Mouse (Mus musculus) c-Kit-positive CD71-negative TER-119-negative erythroid progenitor cells, embryonic 14.5 days (primary cell): Measurements from ENCODE around the gene Rapgef4.

Source experiments
- DNase-seq: peaks from one replicate; pipeline ENCODE4 v3.0.0-alpha.2; 2013; ENCODE audit warnings: low read depth

The Rapgef4 gene

DNA sequence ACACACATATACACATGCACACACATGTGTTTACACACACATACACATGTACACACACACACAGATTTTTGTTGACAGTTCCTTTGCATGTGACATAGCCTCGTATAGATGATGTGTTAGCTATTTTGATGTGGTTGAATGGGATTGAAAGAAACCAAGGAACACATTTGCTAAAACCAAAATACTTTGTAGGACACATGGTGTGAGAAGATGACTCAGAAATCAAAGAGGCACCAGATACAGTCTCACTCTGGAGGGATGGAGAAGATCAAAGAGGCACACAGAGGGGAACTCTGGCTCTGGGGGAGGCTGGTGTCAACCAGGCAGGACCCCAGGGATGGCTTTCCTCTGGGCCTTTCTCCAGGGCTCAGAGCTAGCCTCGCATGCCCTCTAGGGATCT, 4.7 kb downstream of the Rapgef4 start:
- DNase-seq: no peak

DNA sequence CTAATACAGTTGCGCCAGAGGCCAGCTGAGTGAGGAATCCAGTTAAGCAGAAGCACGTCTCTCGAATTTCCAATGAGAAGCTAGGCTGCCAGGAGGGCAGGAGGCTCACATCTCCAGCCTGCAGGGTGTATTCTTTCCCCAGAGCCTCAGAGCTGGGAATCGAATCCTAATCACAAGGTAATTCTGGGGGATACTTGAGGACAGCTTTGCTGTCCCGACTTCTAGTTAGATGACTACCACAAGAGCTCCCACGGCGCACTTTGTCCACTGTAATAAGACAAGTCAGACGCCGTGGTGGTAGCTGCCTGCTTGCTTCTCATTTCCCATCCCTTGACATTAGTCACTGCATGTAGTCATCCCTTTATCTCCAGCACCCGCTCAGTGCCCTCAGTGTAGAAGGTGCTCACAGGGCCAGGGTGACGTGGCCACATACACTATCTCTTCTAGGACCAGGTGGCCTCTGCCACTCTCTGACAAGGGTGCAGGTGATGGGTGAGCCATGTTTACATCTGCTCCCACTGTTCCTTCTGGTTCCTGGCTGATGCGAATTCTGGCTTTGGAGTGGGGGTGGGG, 5.3 kb downstream of the Rapgef4 start:
- no peak for DNase-seq

DNA sequence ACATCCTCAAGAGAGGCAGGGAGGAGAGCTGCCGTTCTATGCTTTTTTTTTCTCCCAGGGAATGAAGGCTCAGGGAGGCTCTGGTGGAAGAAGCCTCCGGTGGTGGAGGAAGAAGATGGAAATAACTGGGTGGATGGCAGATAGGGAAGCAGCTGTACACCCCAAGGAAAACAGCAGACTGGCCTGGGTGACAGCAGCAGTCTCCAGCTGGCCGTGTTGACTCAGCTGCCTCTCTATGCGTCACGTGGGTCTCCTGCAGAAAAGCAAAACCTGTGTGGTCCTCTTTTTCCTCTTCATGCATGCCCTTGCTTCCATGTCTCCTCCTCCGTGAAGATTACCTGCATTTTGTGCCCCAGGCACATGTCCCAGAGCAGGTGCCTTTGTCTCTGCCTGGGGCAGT, 7.5 kb downstream of the Rapgef4 start:
- no peak for DNase-seq

DNA sequence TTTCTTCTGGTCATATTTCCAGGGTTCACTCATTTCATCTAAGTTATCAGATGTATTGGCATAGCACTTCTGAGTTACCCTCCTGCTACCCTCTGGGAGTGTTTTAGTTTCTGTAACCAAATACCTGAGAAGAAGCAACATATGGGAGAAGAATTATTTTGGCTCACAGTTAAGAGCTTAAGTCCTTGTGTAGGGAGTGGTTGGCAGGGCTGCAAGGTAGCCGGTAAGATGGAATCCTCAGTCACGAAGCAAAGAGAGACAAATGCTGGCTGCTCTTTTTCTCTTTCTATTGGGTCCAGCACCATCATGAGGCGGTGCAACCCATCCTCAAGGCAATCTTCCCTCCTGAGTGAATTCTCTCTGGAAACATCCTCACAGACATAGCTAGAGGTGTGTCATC, 11.1 kb downstream of the Rapgef4 start:
- DNase-seq: no peak

DNA sequence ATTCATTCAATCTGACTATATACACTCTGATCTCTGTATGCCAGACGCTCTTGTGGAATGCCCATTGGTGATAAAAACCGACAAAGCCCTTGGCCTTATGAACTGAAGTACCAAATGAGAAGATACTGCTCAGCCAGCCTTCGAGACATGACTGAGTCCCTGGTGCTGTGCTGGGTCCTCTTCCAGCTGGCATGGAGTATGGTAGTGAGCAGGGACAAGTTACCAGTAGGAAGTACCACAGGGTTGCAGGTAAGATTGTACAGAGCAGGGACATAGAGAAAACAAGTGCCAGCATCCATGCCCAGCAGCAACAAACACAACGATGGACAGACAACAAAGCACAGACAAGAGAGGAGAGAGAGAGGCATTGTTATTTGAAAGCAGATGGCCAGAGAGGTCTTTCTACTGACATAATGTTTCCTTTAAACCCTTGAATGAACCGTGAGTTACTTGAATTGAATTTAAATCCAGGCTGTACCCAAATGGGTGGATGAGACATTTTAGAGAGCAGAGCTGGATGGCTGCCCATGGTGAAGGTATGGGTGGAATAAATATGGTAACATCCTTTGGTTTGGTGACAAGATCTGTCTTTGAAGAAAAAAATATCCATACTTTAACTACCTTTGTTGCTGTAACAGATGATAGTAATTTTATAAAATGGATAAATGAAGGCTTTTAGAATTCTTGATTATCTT, 12.8 kb downstream of the Rapgef4 start:
- DNase-seq: no peak

DNA sequence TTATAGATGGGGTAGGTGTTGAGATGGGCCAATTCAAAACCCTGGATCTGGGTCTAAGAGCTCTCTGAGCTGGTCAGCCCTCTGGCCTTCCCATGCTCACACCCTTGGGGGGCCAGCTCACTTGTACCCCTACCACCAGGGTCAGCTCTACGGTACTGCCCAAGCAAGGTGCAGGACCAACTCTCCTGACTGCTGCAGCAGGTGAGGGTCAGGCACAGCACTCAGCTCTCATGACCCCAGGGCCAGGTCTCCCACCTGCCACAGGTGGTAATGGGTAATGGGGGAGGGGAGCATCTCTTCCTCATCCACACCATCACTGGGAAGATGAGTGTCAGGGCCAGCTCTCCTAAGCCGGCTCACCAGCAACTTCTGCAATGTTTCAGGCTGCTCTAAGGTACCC, 17.5 kb downstream of the Rapgef4 start:
- DNase-seq: no peak

DNA sequence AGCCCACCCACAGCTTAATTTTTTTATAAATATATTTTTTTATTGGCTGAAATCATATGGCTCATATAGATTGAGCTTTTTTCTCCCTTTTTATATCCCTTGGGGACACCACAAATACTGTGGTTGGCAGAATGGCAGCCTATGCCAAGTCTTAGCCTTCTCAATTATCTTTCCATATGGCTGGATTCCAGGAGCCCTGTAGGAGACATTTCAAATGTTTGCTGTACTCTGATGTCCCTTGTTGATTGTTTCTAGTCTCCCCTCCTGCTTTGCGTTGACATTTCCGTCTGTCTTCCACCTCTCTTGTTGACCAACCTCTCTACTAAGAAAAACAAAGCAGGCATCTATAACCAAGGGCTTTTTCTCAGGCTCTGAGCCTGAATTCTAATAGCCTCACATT, 19.1 kb downstream of the Rapgef4 start:
- DNase-seq: no peak

DNA sequence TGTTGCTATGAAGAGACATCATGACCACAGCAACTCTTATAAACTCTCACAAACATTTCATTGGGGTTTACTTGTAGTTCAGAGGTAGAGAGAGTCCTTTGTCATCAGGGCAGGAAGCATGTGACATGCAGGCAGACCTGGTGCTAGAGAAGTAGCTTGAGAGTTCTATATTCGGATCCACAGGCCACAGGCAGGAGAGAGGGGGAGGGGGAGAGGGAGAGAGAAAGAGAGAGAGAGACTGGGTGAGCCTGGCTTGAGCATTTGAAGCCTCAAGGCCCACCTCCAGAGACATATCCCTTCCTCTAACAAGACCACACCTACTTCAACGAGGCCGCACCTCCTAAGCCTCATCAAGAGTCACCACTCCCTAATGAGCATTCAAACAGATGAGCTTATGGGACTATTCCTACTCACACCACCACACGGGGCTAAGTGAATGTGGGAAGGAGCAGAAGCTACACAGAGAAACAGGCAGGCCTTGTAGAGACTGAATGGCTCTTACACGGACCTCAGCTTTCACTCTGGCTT, 21.9 kb downstream of the Rapgef4 start:
- no peak for DNase-seq

DNA sequence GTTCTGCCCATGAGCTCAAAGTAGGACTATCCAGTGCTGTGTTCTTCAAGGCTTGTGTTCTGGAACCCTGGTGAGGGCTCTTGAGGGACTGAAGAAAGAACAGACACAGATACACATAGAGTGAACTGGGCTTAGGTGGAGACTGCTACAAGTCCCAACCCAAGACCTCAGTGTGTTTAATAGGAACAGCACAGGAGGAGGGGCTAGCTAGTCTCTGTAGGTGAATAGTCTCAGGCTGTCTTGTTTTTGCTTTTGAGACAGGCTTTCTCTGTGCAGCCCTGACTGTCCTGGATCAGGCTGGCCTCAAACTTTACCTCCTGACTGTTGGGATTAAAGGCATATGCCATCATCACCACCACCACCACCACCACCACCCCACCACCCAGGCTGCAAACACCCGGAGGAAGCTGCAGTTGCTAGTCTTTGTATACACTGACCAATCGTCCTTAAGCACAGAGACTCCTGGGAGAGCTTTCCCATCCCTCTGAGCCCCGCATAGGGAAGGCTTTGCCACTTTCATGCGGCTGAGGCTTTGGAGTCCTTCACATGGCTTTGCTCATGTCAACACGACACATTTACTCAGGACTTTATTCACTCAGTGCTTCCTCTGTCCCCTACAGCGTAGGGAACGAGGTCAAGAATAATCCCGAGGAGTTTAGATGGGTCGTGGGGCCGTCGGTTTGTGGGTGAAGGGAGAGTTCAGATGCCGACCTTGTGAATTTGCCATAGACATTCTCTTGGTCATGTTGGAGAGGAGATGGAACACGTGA, 22.9 kb downstream of the Rapgef4 start:
- DNase-seq: no peak

DNA sequence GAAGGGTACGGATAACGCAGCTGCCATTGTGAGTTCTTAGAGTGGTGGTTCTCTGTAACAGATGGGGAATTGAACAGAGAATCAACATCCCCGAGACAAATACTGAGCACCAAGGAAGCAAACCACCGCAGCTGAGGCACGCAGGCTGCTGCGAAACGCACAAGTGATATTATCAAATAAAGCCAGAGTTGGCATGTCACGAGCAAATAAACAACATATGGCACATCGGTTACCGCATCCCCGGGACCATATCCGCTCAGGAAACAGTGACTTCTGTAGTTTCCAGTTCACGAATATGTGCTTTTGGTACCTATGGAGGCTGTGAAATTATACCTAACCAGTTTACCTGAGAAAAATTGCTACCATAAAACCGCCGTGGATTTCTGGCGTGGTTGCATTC, 24.0 kb downstream of the Rapgef4 start:
- no peak for DNase-seq

DNA sequence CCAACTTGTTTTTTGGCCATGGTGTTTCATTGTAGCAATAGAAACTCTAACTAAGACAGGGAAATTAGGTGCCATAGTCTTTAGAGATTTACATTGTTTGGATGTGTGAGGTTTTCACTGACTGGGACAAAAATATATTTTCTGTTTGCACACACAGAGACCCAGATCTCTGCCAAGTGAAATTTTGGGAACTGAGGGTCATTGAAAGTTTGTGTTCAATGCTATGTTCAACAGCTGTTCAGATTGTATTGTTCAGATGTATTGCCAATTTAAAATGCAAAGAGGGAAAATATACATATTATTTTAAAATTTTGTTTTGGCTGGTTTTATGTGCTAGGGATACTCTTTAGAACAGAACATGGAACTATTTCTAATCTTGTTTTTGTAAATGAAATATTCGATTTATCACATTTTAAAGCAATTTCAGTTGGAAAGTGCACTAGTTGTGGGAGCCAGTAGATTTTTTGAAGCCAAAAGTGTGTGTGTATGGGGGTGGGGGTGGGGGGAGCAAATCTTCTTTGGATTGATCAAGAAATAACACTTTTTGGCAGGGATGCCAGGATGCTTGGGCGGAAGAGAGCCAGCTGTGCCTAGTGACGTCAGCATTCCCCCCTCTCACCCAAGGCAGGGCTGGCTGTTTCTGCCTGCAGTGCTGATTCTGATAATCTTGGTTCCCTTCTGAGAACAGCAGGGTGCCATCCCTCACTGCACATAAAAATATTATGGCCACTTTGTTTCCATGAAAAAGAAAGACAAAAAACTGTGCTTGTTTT, 28.6 kb downstream of the Rapgef4 start:
- DNase-seq: no peak

DNA sequence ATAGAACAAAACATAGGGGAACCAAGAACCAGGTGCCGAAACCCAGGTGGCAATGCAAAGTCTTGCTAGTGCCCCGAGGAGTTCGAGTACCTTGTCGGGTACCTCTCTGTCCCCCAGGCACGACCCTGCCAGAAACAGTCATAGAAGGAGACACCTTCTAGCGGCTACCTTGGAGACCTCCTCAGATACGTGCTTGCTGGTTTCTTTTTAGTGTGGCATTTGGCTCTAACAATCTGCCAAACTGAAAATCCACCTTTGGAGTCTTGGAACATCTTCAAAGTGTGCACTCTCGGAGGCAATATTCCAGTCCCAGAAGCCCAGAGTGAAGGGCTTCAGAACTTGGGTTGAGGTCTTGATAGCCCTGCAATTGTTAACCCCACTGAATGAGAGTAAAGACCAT, 34.3 kb downstream of the Rapgef4 start:
- no peak for DNase-seq

DNA sequence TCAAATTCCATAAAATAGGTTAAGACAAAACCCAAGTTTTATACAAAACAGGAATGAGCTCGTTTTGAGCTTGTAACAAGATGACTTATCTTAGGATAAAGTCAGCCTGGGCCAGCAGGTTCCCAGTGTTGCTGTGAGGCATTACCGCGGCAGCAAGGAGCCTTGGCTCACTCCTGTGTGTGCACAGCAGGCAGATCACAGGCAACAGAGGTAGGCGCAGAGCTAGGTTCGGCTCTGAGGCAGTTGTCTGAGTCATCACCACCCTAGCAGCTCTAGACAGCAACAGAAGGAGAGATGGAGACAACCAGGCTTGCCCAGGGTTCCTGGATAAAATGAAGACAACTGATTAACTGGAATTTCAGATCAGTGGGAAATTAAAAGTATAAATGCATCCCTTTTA, 35.0 kb downstream of the Rapgef4 start:
- no peak for DNase-seq

DNA sequence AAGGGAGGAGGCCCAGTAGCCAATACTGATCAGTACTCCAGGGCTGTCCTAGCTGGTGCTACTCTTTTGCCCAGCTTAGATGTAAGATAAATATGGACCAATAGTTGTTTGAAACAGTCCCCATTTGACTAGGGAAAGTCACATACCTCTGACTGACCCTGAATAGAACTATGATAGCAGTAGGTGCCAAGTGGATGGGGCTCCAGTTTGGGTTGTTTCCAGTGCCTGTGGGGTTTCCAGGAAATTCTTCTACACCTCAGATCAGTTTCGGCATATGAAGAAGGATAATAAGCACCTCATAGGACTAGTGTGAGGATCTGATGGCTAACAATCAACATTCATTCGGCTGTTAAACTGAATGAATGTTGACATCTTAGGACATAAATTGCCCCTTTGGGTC, 36.1 kb downstream of the Rapgef4 start:
- no peak for DNase-seq

DNA sequence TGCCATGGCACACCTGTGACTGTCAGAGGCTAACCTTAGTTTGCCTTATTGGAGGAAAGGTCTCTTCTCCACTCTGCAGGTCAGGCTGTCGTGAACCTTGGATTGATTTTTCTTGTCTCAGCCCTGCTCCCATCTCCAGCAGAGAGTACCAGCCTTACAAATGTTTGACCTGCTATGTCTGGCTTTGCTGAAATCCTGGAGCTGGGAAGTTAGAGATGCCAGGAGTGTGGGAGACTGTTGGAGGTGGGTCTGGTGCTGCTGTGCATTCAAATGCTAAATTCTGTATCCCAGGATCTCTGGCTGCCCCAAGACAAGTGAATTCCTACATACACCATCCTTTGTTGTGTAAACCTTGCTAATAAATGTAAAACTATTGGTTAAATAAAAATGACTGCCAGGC, 37.7 kb downstream of the Rapgef4 start:
- no peak for DNase-seq

DNA sequence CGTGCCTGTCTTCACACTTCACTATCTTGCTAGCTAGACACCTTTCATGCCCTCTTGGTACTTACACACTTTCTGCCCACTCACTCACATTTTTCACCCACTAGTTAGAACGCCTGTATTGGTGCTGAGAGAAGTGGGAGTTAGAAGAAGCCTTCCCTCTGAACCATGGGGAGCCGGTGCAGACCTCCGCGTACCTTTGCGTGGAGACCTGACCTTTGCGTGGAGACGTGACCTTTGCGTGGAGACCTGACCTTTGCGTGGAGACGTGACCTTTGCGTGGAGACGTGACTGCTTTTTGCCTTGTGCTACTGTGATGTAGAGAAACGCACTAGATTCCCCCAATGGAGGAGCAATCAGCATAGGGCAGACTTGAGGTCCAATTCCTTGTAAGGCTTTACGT, 39.7 kb downstream of the Rapgef4 start:
- DNase-seq: no peak

DNA sequence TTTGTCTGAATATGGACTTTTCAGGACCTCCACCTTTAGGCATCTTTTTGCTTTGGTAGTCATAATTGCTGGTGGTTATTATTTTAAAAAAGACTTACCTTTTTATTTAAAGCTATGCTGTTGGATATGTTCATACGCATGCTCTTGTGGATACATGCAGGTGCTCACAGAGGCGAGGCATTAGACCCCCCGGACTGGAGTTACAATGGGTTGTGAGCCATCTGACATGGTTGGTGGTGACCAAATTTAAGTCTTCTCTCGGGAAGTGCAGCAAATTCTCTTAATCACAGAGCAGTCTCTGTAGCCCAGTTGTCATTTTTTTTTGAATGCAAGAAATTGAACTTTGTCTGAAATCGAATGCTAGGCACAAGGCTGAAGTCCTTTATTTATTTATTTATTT, 40.4 kb downstream of the Rapgef4 start:
- DNase-seq: no peak

DNA sequence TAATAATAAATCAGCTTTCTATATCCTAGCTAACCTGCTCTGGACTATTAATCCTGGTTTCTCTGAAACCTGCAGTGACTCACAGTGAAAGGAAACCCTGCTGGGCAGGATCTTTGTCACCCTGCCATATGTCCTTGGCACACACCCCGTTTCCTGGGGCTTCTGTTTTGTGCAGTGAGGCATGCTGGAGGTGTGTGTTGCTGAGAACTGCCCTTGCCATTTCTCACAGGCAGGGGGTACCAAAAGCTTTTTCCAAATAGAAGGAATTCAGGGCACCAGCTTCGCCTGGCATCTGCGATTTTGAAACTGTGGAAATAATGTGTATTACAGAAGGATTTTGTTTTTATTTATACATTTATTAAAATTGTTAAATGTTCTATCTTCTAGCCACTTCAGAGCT, 40.8 kb downstream of the Rapgef4 start:
- no peak for DNase-seq

DNA sequence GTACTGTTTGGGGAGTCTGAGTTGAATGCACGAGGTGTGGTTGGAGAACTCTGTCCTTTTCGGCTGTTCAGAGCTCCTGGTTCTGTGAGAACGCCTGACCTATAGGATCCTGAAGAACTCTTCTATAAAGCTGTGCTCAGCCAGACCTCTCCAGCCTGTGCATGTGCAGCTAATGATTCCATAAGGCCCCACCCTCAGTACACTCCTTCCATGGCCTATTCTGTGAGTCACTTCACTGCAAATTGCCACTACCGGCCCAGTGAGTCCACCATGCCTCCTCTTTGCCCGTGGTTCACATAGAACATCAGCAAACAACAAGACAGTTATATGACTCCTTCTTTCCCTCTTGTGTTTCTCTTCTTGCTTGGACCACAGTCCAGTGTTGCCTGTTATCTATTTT, 42.8 kb downstream of the Rapgef4 start:
- no peak for DNase-seq

DNA sequence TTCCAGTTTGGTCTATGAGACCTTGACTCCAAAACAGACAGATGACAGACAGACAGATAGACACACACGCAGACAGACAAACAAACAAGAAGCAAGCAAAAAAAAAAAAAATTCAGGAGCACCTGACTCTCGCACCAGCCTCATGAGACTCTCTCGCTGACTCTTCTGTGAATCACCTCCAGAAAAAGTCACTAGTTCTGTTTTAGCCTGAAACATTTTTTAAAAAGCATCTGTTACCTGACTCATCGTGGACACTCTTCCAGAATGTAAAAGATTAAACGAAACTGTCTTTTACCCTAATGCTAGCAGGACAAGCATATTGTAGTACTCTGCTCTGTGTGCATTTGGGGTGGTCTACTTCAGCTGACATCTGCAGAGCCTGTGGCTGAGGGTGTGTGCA, 44.6 kb downstream of the Rapgef4 start:
- no peak for DNase-seq

DNA sequence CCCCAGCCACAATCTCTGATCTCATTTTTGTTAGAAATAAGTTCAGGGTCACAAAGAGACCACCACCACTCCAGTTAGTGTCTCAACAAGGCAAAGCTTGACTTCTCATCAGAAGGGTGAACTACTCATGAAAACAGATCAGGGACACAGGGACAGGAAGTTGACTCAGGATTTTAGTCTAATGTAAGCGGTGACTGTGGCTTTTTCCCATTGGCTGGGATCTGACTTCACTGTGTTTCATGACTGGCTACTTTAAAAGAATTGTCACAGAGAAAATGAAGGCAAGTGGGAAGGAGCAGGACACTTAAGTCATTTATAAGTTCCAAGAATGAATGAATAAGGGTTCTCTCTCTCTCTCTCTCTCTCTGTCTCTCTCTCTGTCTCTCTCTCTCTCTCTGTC, 45.5 kb downstream of the Rapgef4 start:
- DNase-seq: no peak

DNA sequence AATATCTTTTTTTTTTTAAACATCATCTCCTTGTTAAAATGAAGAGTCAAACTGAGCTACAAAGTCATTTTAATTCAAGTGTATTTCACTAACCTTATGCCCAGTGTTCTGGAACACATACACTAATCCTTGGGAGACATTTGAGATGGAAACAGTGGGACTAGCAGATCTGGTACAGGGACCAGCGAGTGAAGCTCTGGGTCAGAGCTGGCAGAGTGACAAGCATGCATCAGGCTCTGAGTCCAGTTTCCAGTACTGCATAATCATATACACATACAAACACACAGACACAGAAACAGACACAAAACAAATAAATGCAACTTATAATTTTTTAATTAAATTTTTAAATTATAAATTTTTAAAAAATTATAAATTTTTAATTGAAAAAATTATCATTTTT, 48.0 kb downstream of the Rapgef4 start:
- no peak for DNase-seq
